In genomic region chr2:71107225-71107624, GRCm38 (mm10) we compare ENCODE assay signal across 16 mouse cellular contexts.
"Had no signal": no experiment of that assay in that cellular context is flagged by ENCODE, and none has a peak within 500 bp of the region (broad histone marks: within the 10 kb centered on the region; RNA-seq: fewer than 3 reads in every experiment).

No protein-coding gene starts in this region.

- H3K4me2 ChIP-seq: neural tube, embryonic 13.5 days; neural tube, embryonic 15.5 days; stomach, embryonic 15.5 days had no signal

- H3K27me3 ChIP-seq: neural tube, embryonic 13.5 days; neural tube, embryonic 15.5 days; stomach, embryonic 15.5 days had no signal

- H3K4me1 ChIP-seq: neural tube, embryonic 13.5 days; neural tube, embryonic 15.5 days; stomach, embryonic 15.5 days had no signal

- H3K36me3 ChIP-seq: neural tube, embryonic 13.5 days; neural tube, embryonic 15.5 days; stomach, embryonic 15.5 days had no signal

- H3K9me3 ChIP-seq: neural tube, embryonic 13.5 days; neural tube, embryonic 15.5 days; stomach, embryonic 15.5 days had no signal

- H3K9ac ChIP-seq: neural tube, embryonic 13.5 days; neural tube, embryonic 15.5 days; stomach, embryonic 15.5 days had no signal

- H3K27ac ChIP-seq: neural tube, embryonic 13.5 days; neural tube, embryonic 15.5 days; stomach, embryonic 15.5 days; stomach, postnatal 0 days had no signal

- H3K4me3 ChIP-seq: neural tube, embryonic 13.5 days; neural tube, embryonic 15.5 days; stomach, embryonic 15.5 days had no signal

- DNase-seq: retina, postnatal 1 day; right cerebral cortex, adult 18-20 months; right cerebral cortex, postnatal 14 days; right cerebral cortex, postnatal 25 days; right cerebral cortex, postnatal 4 days; spleen, adult 18-20 months; thymus, adult 18-20 months; thymus, adult 2 months; thymus, postnatal 14 days; thymus, postnatal 25 days; thymus, postnatal 36 days; thymus, postnatal 4 days had no signal
